Mouse (Mus musculus) 416B (cell line): ENCODE measurements around the gene Srl.
A peak's percentile ranks its signal among the peaks of the same experiment; 100 is the strongest.
"Not testable (repeated sequence)": the region's sequence is repeated elsewhere in the genome, so short reads cannot be mapped to it uniquely, and the experiment has no call there.

Experiments used
- DNase-seq: peaks from one replicate; pipeline ENCODE4 v3.0.0; 2011; ENCODE audit warnings: low read depth

Gene Srl

GRCm38 (mm10) chr16:4541501-4542198 is at the start of gene Srl:
TSS of gene Srl (minus strand) at chr16:4541816.
- peak; percentile 100 for DNase-seq

DNA sequence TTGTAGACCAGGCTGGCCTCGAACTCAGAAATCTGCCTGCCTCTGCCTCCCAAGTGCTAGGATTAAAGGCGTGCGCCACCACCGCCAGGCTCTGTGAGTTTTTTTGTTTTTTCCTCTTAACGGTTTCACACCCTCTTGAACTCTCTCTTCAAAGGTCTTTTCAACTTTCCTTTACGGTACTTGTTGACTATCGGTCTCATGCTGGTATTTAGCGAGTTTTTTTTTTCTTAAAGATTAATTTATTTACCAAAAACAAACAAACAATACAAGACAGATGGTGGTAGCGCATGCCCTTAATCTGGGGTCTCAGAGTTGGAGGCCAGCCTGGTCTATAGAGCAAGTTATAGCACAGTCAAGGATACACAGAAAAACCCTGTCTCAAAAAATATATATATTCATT is 48.6 kb upstream of the Srl start:
- DNase-seq: peak; percentile 59

DNA sequence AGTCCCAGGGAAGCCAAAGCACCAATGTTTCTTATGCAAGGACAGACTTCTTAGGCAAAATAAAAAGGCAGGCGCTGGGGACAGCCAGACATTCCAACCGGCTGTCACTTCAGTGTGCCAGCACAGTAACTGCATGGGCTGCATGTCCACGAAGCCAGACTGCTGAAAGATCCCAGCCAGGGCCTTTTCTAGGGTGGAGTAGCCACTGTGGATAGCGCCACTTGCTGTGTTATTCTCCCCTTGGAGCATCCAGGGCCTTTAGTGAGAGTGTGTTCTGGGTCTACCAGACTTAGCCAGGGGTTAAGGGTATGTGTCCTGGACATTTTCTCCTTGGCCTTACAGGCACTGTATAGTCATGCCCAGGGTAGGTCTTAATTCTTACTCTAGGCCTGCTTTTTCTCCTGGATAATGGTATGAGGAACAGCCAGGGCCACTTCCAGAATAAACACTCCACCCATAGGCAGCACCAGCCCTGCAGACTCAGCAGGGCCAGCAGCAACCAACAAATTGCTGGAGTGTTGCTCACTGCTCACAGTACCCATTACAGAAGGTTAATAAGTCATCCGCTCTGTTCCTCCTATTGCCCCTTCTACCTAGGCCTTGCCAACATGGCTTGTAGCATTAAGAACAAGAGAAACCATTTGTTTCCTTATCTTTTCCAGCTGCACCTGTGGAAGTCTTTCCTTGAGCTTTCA is 46.0 kb upstream of the Srl start:
- DNase-seq: no peak

GRCm38 (mm10) chr16:4586531-4587123 is 45.0 kb upstream of the Srl start:
- DNase-seq: peak; percentile 98

DNA sequence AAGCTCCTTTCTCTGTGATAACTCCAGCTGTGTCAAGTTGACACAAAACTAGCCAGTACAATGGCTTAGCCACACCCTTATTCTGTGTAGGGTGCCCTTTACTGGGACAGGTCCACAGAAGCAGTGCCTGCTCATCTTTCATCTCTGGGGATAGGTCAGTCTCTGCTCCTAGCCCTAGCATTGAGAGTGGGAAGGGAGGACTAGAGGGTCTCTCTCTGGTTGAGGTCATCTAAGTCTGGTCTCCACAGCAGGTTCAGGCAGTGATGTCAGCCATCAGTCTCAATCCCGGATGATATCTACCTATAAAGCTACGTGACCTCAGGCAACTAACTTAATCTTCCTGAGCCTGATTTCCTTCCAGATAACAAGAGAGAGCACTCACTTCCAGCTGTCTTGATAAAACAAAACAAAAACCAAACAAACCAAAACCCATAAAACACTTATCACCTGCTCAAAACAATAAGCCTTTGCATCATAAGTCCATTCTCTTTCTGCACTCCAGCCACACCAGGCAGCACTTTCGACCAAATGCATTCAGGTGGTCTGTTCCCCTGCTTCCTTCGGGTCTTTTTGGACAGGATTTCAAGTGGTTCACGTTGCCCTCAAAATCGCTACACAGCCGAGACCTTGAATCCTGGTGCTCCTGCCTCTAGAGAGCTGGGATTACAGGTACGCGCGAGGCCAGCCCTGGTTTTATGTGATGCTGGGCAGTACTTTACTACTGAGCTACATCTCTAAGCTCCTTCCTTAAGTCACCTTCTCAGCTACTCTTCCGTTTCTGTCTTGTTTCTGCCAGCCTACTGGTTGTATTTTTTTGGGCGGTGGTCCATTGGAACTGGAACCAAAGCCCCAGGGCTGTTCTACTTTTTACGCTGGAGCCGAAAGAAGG is 44.3 kb upstream of the Srl start:
- no peak for DNase-seq

GRCm38 (mm10) chr16:4584438-4584837 is 42.8 kb upstream of the Srl start:
- DNase-seq: no peak

DNA sequence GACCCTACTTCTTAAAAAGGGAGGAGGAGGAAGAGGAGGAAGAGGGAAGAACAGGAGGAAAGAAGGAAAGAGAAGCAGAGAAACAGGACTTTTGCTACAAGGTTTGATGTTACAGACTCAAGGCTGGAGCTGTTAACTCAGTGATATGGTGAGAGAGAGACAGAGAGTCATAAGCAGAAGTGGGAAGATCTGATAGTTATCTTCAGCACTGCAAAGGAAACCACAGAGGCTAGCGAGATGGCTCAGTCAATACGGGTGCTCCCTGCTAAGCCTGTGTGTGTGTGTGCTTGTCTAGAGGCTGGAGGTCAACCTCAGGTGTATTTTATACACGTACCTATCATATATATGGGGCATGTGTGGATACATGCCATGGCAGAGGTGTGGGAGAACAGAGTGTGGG is 42.2 kb upstream of the Srl start:
- DNase-seq: peak; percentile 83

DNA sequence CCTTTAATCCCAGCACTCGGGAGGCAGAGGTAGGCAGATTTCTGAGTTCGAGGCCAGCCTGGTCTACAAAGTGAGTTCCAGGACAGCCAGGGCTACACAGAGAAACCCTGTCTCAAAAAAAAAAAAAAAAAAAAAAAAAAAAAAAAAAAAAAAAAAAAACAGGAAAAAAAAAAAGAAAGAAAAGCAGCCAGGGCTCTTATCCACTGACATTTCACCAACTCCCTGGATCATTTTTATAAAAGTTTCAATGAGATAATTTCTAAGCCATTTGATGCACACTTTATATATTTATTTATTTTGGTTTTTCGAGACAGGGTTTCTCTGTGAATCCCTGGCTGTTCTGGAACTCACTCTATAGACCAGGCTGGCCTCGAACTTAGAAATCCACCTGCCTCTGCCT is 39.6 kb upstream of the Srl start:
- DNase-seq: not testable (repeated sequence)

- no peak for DNase-seq
Measured at GRCm38 (mm10) chr16:4578630-4579029, 37.0 kb upstream of the Srl start.

DNA sequence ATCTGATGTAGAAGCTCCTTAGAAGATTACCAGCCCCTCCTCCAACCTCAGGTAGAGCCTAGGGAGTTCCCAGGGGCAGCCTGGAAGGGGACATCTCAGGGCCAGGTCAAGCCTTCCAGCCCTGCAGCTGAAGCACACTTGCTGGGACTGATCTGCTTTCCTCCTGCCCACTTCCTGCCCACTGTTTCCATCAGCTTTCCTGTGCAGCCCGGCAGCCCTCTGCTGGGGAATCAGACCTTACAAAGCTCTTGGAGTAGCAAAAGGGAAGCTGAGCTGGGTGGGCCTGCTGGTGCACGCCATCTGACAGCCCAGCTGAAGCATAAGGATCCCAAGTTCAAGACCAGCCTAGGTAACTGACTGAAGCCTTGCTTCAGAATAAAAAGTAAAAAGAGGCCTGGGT is 35.3 kb upstream of the Srl start:
- DNase-seq: peak; percentile 88

- DNase-seq: no peak
Measured at GRCm38 (mm10) chr16:4576038-4576437, 34.4 kb upstream of the Srl start.

DNA sequence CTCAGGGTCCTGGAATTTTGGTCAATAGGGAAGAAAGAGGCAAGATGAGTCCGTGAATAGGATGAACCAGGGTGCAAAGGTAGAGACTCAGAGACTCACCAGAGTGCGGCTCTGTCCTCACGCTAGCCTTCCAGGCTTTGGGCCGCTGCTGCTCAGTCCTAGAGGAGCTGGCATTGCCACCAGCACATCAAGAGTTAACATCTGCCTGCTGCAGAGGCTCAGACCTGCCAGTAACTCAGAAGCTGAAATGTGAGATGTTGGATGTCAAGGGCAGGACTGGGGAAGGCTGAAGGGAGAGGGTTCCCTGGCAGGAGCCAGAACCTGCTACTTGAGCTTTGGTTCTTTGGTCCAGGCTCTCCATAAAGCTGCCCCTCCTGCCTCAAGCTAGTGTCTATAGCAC is 29.1 kb upstream of the Srl start:
- DNase-seq: no peak

GRCm38 (mm10) chr16:4567912-4568311 is 26.3 kb upstream of the Srl start:
- DNase-seq: peak; percentile 84

DNA sequence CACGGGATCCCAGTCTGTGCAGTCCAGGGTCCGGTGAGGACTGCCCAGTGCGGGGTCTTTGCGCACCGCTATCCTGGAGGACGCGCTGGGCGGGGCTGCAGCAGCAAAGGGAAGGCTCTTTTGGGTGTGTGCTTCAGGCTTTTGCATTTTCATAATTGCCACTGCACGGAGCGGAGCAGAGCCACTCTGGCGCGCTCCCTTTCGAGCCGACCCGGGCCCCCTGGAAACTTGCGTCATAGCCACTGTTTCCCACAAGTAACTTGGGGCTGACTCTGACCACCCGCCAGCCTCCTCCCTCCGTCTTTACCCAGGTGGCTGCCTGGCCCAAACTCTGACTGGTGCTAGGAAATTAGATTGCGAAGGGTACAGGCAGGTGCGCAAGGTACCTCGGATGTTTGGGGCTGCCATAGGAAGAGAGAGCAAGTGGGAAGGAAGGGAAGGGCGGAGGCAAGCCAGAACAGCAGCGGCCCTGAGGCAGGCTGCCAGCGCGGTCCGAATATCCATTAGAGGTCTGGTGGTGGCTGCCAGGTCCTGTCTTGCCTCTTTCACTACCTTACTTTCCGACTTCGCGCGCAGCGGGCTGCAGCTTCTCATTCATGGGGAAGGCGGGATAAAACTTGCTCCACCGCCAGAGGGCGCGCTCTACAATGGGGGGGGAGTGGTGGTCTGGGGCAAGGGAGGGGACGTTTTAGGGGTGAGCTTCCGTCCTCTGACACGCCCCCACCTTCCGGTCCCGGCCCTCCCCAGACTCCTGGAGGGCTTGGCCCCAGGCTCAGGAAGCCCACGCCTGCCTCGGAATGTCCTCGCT is 18.7 kb upstream of the Srl start:
- DNase-seq: peak; percentile 89

DNA sequence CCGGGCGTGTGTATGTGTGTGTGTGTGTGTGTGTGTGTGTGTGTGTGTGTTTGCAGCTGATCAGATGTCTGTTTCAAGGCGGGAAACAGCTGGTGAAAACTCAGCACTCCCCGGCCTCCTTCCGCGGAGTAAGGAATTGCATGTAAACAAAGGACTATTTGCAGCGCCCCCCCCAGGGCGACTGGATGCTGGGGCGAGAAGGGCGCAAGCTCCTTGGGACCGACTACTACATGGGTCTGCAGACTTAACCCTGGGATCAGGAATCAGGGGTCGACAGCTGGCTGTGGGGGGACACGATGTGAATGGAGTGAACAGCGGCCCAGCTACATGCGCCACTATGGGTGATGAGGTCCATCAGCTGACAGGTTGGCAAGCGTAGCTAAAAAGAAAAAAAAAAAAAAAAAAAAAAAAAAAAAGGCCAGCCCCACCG is 18.1 kb upstream of the Srl start, which contains the start of gene Tfap4:
Gene Tfap4, minus strand, starts transcription at position 140 of the 430 bp plus-strand sequence.
- peak; percentile 98 for DNase-seq

DNA sequence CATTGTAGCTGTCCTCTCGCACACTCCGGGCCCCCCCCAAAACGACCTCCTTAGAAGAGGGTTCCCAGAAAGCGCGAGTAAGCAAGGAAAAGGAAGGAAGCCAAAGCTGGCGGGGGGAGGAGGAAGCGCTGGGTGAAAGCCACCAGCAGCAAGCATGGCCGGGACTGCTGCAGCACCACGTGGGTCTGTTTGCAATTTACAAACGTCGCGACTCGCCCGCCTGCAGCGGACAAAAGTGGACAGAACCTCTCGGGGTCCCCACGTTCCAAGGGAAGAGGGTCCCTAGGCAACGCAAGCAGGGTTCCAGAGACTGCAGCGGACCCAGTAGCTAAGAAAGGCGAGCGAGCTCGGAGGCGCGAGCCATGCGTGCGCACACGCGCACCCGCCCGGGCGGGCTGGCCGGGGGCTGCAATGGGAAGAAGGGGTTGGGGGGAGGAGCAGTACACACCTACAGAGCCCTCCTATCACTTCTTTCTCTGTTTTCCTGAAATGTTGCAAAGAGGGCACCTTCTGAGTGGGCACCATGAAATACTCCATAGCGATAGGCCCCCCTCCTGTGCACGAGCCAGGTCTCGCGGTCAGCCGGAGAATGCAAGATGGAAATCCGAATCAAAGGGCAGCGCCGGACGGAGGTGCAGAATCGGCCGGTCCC is 17.5 kb upstream of the Srl start:
- peak; percentile 87 for DNase-seq

DNA sequence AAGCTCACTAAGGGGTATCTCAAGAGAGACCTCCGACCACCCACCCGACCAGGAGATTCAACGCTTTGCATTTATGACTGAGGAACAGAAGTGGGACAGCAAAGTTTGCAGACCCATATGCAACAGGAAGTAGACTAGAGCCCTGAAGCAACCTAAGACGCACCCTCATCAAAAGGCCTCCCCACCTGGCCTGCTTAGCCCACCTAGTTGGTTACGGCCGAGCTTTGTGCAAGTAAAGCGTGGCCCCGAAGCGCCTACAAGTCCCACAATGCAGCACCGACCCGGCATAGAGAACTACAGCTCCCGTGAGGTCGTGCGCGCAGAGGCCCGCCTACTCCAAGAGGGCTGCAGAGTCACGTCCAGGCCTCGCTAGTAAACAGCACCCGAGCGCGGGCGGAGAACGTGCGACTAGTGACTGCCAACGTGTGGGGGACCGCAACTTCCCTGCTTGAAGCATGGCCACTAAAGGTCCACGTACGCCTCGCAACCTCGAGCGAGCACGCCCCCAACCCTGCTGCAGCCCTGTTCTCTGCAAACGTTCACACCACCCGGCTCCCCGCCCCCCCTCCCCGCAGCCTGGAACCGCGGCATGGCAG is 16.9 kb upstream of the Srl start:
- peak; percentile 96 for DNase-seq

DNA sequence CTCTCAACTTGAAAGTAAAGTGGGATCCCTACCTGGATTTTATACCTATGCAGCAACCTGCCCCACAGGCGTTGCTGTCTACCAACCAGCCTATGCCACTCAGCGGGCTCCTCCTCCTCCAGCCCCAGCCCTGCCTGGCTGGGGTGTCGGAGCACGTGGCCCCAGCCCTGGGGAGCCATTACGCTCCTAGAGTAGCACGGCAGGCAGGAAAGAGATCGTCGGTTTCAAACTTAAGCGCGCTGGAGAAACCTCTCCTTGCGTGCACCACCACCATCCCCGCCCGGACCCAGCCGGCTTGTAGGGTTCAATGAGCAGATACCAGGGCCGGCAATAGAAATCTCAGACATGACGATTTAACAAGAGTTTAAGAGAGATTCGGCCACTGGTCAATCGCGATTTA is 16.3 kb upstream of the Srl start:
- DNase-seq: peak; percentile 77

DNA sequence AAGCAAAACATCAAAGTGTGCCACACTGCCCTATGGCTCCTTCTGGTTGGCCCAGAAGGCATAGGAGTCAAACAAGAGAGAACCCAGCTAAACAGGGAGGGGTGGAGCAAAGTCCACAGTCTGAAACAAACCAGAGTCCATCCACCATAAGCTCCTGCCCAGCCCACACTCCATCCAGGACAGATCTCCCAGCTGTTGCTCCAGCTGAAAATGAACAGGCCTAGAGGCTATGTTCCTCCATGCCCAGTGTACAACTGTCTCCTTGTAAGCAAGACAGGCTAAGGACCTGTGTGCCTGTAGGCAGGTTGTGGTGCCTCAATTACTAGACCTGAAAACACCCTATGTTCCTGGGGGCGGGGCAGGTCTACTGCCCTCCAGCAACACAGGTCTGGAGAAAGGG is 15.5 kb upstream of the Srl start:
- no peak for DNase-seq

DNA sequence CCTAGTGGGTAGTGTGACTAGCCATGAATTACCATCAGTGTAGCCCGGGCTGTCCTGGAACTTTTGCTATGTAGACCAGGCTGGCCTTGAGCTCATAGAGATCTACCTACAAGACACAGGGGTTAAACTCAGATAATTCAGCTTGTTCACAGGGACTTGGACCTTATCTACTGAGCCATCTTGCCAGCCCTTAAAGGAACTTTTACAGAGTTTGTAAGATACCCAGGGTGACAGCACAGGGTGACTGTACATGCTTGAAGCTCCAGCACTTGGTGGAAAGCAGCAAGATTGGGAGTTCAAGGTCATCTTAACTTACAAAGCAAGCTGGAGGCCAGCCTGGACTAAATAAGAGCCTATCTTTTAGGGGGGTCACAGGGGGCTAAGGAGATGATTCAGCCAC is 13.9 kb upstream of the Srl start:
- DNase-seq: no peak
